Mouse (Mus musculus) naive thymus-derived CD4-positive, alpha-beta T cell, adult 5 months (primary cell): ENCODE data around the gene Nell1. TPM values are rescaled to one million over a fixed set of nuclear protein-coding genes. Genes with fewer than 3 reads are reported as not detected.

ENCODE experiments used
- polyA plus RNA-seq: library from polyadenylated mRNA; unstranded; fragments of 100-300 nt; shearing (Covaris generic); gene quantifications from one replicate; pipeline ENCODE4 v1.2.1, GENCODE M21; 2017

The Nell1 gene
- not detected for polyA plus RNA-seq

GRCm38 (mm10) chr7:49974841-49975440 lies at the start of gene Nell1:
TSS of gene Nell1 (plus strand) at chr7:49974864.

GRCm38 (mm10) chr7:50598890-50599289 lies 624.2 kb downstream of the Nell1 start, which contains the start of gene 4933405O20Rik:
TSS of gene 4933405O20Rik (plus strand) at chr7:50599190.

Other genes with a start within 250 kb of the Nell1 start
- 20.1 TPM for gene Htatip2, start 215.7 kb upstream of the Nell1 start, polyA plus RNA-seq
- gene Prmt3, start 196.5 kb upstream of the Nell1 start, polyA plus RNA-seq = 83.2 TPM
- not detected for gene Slc6a5, start 64.7 kb upstream of the Nell1 start, polyA plus RNA-seq